Comparison of ENCODE assay signal across 19 mouse cellular contexts in the genomic region with DNA sequence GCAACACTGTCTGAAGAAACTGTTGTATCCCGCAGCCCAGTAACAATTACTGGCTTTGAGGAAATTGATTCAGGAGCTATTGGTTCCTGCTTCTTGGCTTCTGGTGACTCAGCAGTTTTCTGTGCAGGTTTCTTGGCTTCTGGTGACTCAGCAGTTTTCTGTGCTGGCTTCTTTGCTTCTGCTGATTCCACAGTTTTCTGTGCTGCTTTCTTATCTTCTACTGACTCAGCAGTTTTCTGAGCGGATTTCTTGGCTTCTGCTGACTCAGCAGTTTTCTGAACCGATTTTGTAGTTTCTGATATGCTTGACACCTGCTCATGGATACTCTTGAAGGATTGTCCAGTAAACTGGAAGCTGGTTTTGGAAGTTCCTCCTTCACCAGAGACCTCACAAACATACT. TPM values are rescaled to one million over a fixed set of nuclear protein-coding genes. Genes with fewer than 3 reads are reported as not detected.
DNase-seq lines count a peak whose midpoint lies in the region; ATAC-seq and TF ChIP-seq lines count a peak whose summit lies in the region.
"Had no signal": no experiment of that assay in that cellular context is flagged by ENCODE, and none has a peak within 500 bp of the region (broad histone marks: within the 10 kb centered on the region; RNA-seq: fewer than 3 reads in every experiment).

No protein-coding gene starts in this region.

- 93% methylated on average over 3 of the region's 3 CpGs for WGBS in forebrain, postnatal 0 days
- 94% methylated on average over 3 of the region's 3 CpGs for WGBS in forebrain, embryonic 10.5 days

- no peaks in the 10 kb centered on the region for H3K27me3 ChIP-seq in forebrain, postnatal 0 days (ENCODE audit: insufficient read depth, low read length)
- no peaks in the 10 kb centered on the region for H3K27me3 ChIP-seq in forebrain, embryonic 10.5 days (ENCODE audit: poor library complexity, severe bottlenecking)
- H3K27me3 ChIP-seq in MEL (ENCODE audit: control insufficient read depth in 1 of 2, insufficient read depth in 2 of 2, low read length in 2 of 2), result no peaks in the 10 kb centered on the region
- H3K27me3 ChIP-seq: forebrain, embryonic 13.5 days had no signal

- H3K4me3 ChIP-seq in forebrain, postnatal 0 days (ENCODE audit: low read depth, low read length), result no peak overlapping the region
- no peak overlapping the region for H3K4me3 ChIP-seq in forebrain, embryonic 10.5 days
- no peak overlapping the region for H3K4me3 ChIP-seq in MEL (ENCODE audit: control insufficient read depth in 1 of 2, insufficient read depth in 1 of 2, low read depth in 2 of 2, low read length in 2 of 2)
- H3K4me3 ChIP-seq: embryonic facial prominence, embryonic 10.5 days; forebrain, embryonic 13.5 days had no signal

- no peak overlapping the region for H3K4me2 ChIP-seq in forebrain, postnatal 0 days (ENCODE audit: low read depth)
- H3K4me2 ChIP-seq: forebrain, embryonic 13.5 days had no signal

- peak; percentile 2 for DNase-seq in forebrain, postnatal 0 days
- DNase-seq in forebrain, embryonic 10.5 days (ENCODE audit: extremely low spot score, low spot score), result no peak
- DNase-seq in 3T3-L1 (ENCODE audit: low read depth, low spot score) (peak; percentile 55), MEL (ENCODE audit: low read depth, low spot score) (peak; percentile 60)
- DNase-seq in brain, embryonic 14.5 days (ENCODE audit: low read depth), result peak; percentile 14
- no peak for DNase-seq in heart, postnatal 25 days (ENCODE audit: low spot score)
- DNase-seq in right cerebral cortex, postnatal 25 days, result no peak
- DNase-seq: adrenal gland, adult 2 months; cerebellum, adult 18-20 months; cerebellum, postnatal 25 days; kidney, adult 2 months; kidney, postnatal 10 days; lung, adult 18-20 months; lung, postnatal 14 days; right cerebral cortex, adult 18-20 months had no signal

- peaks cover 41% of the 10 kb centered on the region for H3K9me3 ChIP-seq in forebrain, postnatal 0 days (ENCODE audit: low read length)
- H3K9me3 ChIP-seq in forebrain, embryonic 10.5 days, result peaks cover 28% of the 10 kb centered on the region
- H3K9me3 ChIP-seq in MEL (replicated peaks; ENCODE audit: insufficient read depth, low read length), result no peaks in the 10 kb centered on the region

- no peak overlapping the region for H3K27ac ChIP-seq in forebrain, postnatal 0 days (ENCODE audit: low read depth, low read length)
- no peak overlapping the region for H3K27ac ChIP-seq in forebrain, embryonic 10.5 days
- H3K27ac ChIP-seq in MEL (ENCODE audit: control insufficient read depth, low read depth, low read length), result no peak overlapping the region
- H3K27ac ChIP-seq: embryonic facial prominence, embryonic 10.5 days; forebrain, embryonic 13.5 days had no signal

- TF ChIP-seq RAD21 in MEL (IDR thresholded peaks at IDR 0.05; ENCODE audit: low read depth, low read length), result no peak

- H3K9ac ChIP-seq in forebrain, postnatal 0 days, result no peak overlapping the region
- H3K9ac ChIP-seq in MEL (ENCODE audit: control insufficient read depth, low read depth, low read length, poor library complexity, severe bottlenecking), result no peak overlapping the region
- H3K9ac ChIP-seq: forebrain, embryonic 13.5 days had no signal

- ATAC-seq in forebrain, postnatal 0 days, result no peak
- no peak for ATAC-seq in cerebellum, adult (ENCODE audit: insufficient number of reproducible peaks, low FRiP score, low TSS enrichment)
- ATAC-seq: forebrain, embryonic 13.5 days; inflammation-experienced regulatory T-cells, adult 6 months had no signal

- H3K79me2 ChIP-seq in MEL (ENCODE audit: control insufficient read depth, insufficient read depth, low read length, poor library complexity), result no peaks in the 10 kb centered on the region

- no peak for TF ChIP-seq CTCF in forebrain, postnatal 0 days (IDR thresholded peaks at IDR 0.05; ENCODE audit: low read depth)
- no peak for TF ChIP-seq CTCF in MEL (IDR thresholded peaks at IDR 0.05 in 2 of 3, conservative IDR thresholded peaks at IDR 0.05 in 1 of 3; ENCODE audit: control insufficient read depth in 1 of 3, insufficient read depth in 1 of 3, low read depth in 2 of 3, low read length in 3 of 3, poor library complexity in 1 of 3, severe bottlenecking in 1 of 3)
- no peak for TF ChIP-seq CTCF in brain, embryonic 14.5 days (IDR thresholded peaks at IDR 0.05; ENCODE audit: borderline replicate concordance, extremely low read depth, insufficient read depth, insufficient read length)

- no peak for TF ChIP-seq POLR2A in MEL (IDR thresholded peaks at IDR 0.05; ENCODE audit: control insufficient read depth in 1 of 2, insufficient read depth in 1 of 2, low read depth in 1 of 2, low read length in 2 of 2, poor library complexity in 1 of 2)
- TF ChIP-seq POLR2A in brain, embryonic 14.5 days (IDR thresholded peaks at IDR 0.05; ENCODE audit: borderline replicate concordance, extremely low read depth, insufficient read depth, insufficient read length, poor library complexity, severe bottlenecking), result no peak

- intact Hi-C loops in heart, postnatal 25 days (cut with DNase I), result no loop called here

- peak in 1 of 2 experiments; percentile 36; a peak in 2 of 4 replicates for TF ChIP-seq EP300 in MEL (IDR thresholded peaks at IDR 0.05; ENCODE audit: low read depth in 1 of 2, low read length in 2 of 2)

- H3K4me1 ChIP-seq in forebrain, postnatal 0 days (ENCODE audit: insufficient read depth), result no peaks in the 10 kb centered on the region
- no peaks in the 10 kb centered on the region for H3K4me1 ChIP-seq in forebrain, embryonic 10.5 days
- no peaks in the 10 kb centered on the region for H3K4me1 ChIP-seq in MEL (ENCODE audit: control insufficient read depth in 1 of 2, insufficient read depth in 2 of 2, low read length in 2 of 2)
- H3K4me1 ChIP-seq: embryonic facial prominence, embryonic 10.5 days; forebrain, embryonic 13.5 days had no signal

- peaks cover 35% of the 10 kb centered on the region for H3K36me3 ChIP-seq in forebrain, postnatal 0 days (ENCODE audit: insufficient read depth)
- H3K36me3 ChIP-seq in forebrain, embryonic 10.5 days (replicated peaks), result peaks cover 24% of the 10 kb centered on the region
- peaks cover 0 to 1% of the 10 kb centered on the region in 2 experiments; a peak in 1 of 4 replicates for H3K36me3 ChIP-seq in MEL (ENCODE audit: control insufficient read depth in 1 of 2, insufficient read depth in 2 of 2, low read length in 2 of 2)

TF ChIP-seq in MEL, 35 proteins besides CTCF, POLR2A, EP300 and RAD21:
- peak; percentile 88 for TF ChIP-seq ETS1 (IDR thresholded peaks at IDR 0.05; ENCODE audit: low read depth, low read length)
- no peak for TF ChIP-seq MEF2A (IDR thresholded peaks at IDR 0.05; ENCODE audit: extremely low read depth, insufficient replicate concordance, low read depth, low read length, poor library complexity, severe bottlenecking)
- no peak for TF ChIP-seq UBTF (IDR thresholded peaks at IDR 0.05; ENCODE audit: borderline replicate concordance, insufficient read depth, low read depth, low read length)
- TF ChIP-seq MAFK (IDR thresholded peaks at IDR 0.05; ENCODE audit: borderline replicate concordance, low read depth, low read length), result peak; percentile 100
- no peak for TF ChIP-seq TCF12 (IDR thresholded peaks at IDR 0.05; ENCODE audit: low read depth, low read length)
- no peak for TF ChIP-seq NELFE (IDR thresholded peaks at IDR 0.05; ENCODE audit: low read depth, low read length)
- peak; percentile 78 for TF ChIP-seq GABPA (IDR thresholded peaks at IDR 0.05; ENCODE audit: low read depth, low read length)

RNA-seq across cellular contexts. Expression of a gene that starts 33.4 kb away (rescaled TPM):
- 19.7 and 21.6 TPM in 2 replicates for total RNA-seq in forebrain, postnatal 0 days (2014; rRNA removed)
- polyA plus RNA-seq in forebrain, postnatal 0 days (2015; fragmentation: Nextera tagmentation; extraction: Ambion mirVana), result 6.4 and 9.1 TPM in 2 replicates
- polyA plus RNA-seq in forebrain, embryonic 10.5 days (2016; fragmentation: Nextera tagmentation; extraction: Ambion mirVana), result 5.6 and 6.2 TPM in 2 replicates
- total RNA-seq in MEL (2012; rRNA removed), result 15.1 and 20.5 TPM in 2 replicates
- 10 to 100 TPM in 1 of 2 experiments, not detected in 1; 23.4 TPM for polyA plus RNA-seq in MEL (2012; ENCODE audit: insufficient read depth in 1 of 2, insufficient read length in 2 of 2, low read depth in 1 of 2, low replicate concordance in 2 of 2, missing spikeins in 1 of 2)
- 17.7 and 18.7 TPM in 2 replicates for polyA plus RNA-seq in brain, embryonic 14.5 days (2012; rRNA removed)
- 10 to 100 TPM; 17.8 to 20.7 TPM for total RNA-seq in heart, postnatal 25 days (2021)

RNA-seq across cellular contexts. Expression of a gene that starts 35.6 kb away (rescaled TPM):
- total RNA-seq in forebrain, postnatal 0 days (2014; rRNA removed), result 6.8 and 8.6 TPM in 2 replicates
- polyA plus RNA-seq in forebrain, postnatal 0 days (2015; fragmentation: Nextera tagmentation; extraction: Ambion mirVana), result 14.7 and 18.8 TPM in 2 replicates
- polyA plus RNA-seq in forebrain, embryonic 10.5 days (2016; fragmentation: Nextera tagmentation; extraction: Ambion mirVana), result 11.9 and 12.2 TPM in 2 replicates
- total RNA-seq in MEL (2012; rRNA removed), result 0.98 and 1.8 TPM in 2 replicates
- 1 to 10 TPM in 1 of 2 experiments, not detected in 1; 1.1 TPM for polyA plus RNA-seq in MEL (2012; ENCODE audit: insufficient read depth in 1 of 2, insufficient read length in 2 of 2, low read depth in 1 of 2, low replicate concordance in 2 of 2, missing spikeins in 1 of 2)
- polyA plus RNA-seq in brain, embryonic 14.5 days (2012; rRNA removed), result 7.4 and 9.6 TPM in 2 replicates
- total RNA-seq in heart, postnatal 25 days (2021), result 10 to 100 TPM; 19.7 to 21.2 TPM

Comparison
In these comparisons a context has a peak if more than half of its experiments do, and no peak if none do; other contexts are left out.
1. DNase-seq: peak in forebrain, postnatal 0 days (single experiment), 3T3-L1 (single experiment), MEL (single experiment) and brain, embryonic 14.5 days (single experiment); none in forebrain, embryonic 10.5 days (single experiment), heart, postnatal 25 days (single experiment) and right cerebral cortex, postnatal 25 days (single experiment).